Mouse (Mus musculus): ENCODE data around the gene Pfas. TPM values are rescaled to one million over a fixed set of nuclear protein-coding genes. Genes with fewer than 3 reads are reported as not detected.
A peak's percentile ranks its signal among the peaks of the same experiment; 100 is the strongest.

The Pfas gene
- polyA plus RNA-seq (2015; fragmentation: Nextera tagmentation; extraction: Ambion mirVana) = 25.7 and 26.0 TPM in 2 replicates

- peak within 1 kb of the TSS; percentile 66 for H3K4me3 ChIP-seq (replicated peaks)
- no peaks in the 10 kb centered on the region for H3K27me3 ChIP-seq
- peaks cover 17% of the 10 kb centered on the region for H3K4me1 ChIP-seq (replicated peaks)
- H3K4me2 ChIP-seq (replicated peaks) = peak within 1 kb of the TSS; percentile 55
- H3K9ac ChIP-seq (replicated peaks) = peak within 1 kb of the TSS; percentile 70
- peak within 1 kb of the TSS; percentile 63; the same call in 1 of the 2 replicates for H3K27ac ChIP-seq
- no peaks in the 10 kb centered on the region for H3K36me3 ChIP-seq
- no peaks in the 10 kb centered on the region for H3K9me3 ChIP-seq
- WGBS = 9% methylated on average over 38 of the region's 38 CpGs
- peak; percentile 82 for ATAC-seq
Observed at GRCm38 (mm10) chr11:69008182-69009121, at the start of gene Pfas. Gene Pfas (minus strand): TSS chr11:69008460.

- ATAC-seq = no peak
- Histone ChIP-seq H3K4me1 (replicated peaks) (peaks cover 19% of the 10 kb centered on the region), H3K27me3 (no peaks in the 10 kb centered on the region)
Observed at GRCm38 (mm10) chr11:69053848-69054247, 45.6 kb upstream of the Pfas start.

GRCm38 (mm10) chr11:69052824-69053421 lies 44.7 kb upstream of the Pfas start:
- ATAC-seq = no peak
- no peak overlapping the region for H3K9ac ChIP-seq (replicated peaks)
- H3K27ac ChIP-seq = no peak overlapping the region
- H3K36me3 ChIP-seq = peaks cover 20% of the 10 kb centered on the region
- H3K9me3 ChIP-seq = no peaks in the 10 kb centered on the region
- peaks cover 11% of the 10 kb centered on the region for H3K4me1 ChIP-seq (replicated peaks)
- no peak overlapping the region for H3K4me2 ChIP-seq (replicated peaks)
- H3K4me3 ChIP-seq (replicated peaks) = no peak overlapping the region
- no peaks in the 10 kb centered on the region for H3K27me3 ChIP-seq
- WGBS = 92% methylated on average over 2 of the region's 2 CpGs

More at GRCm38 (mm10) chr11:69053848-69054247, 45.6 kb upstream of the Pfas start:
- WGBS = 84% methylated on average over 3 of the region's 3 CpGs
- Histone ChIP-seq H3K4me3 (replicated peaks) (no peak overlapping the region), H3K9ac (replicated peaks) (no peak overlapping the region), H3K27ac (no peak overlapping the region), H3K4me2 (replicated peaks) (no peak overlapping the region), H3K36me3 (peaks cover 14% of the 10 kb centered on the region), H3K9me3 (no peaks in the 10 kb centered on the region)

GRCm38 (mm10) chr11:69051771-69052170 lies 43.5 kb upstream of the Pfas start:
- peaks cover 18% of the 10 kb centered on the region for H3K4me1 ChIP-seq (replicated peaks)
- H3K27ac ChIP-seq = no peak overlapping the region
- no peak overlapping the region for H3K4me2 ChIP-seq (replicated peaks)
- no peak overlapping the region for H3K4me3 ChIP-seq (replicated peaks)
- no peak overlapping the region for H3K9ac ChIP-seq (replicated peaks)
- no peaks in the 10 kb centered on the region for H3K27me3 ChIP-seq
- peaks cover 20% of the 10 kb centered on the region for H3K36me3 ChIP-seq
- WGBS = 53% methylated on average over 4 of the region's 4 CpGs
- ATAC-seq = no peak
- H3K9me3 ChIP-seq = no peaks in the 10 kb centered on the region

GRCm38 (mm10) chr11:69050748-69051147 lies 42.5 kb upstream of the Pfas start:
- no peaks in the 10 kb centered on the region for H3K27me3 ChIP-seq
- no peak overlapping the region for H3K4me2 ChIP-seq (replicated peaks)
- no peaks in the 10 kb centered on the region for H3K9me3 ChIP-seq
- WGBS = 89% methylated on average over 8 of the region's 8 CpGs
- peaks cover 20% of the 10 kb centered on the region for H3K36me3 ChIP-seq
- no peak overlapping the region for H3K27ac ChIP-seq
- H3K4me1 ChIP-seq (replicated peaks) = peaks cover 28% of the 10 kb centered on the region
- no peak overlapping the region for H3K9ac ChIP-seq (replicated peaks)
- ATAC-seq = no peak
- no peak overlapping the region for H3K4me3 ChIP-seq (replicated peaks)

GRCm38 (mm10) chr11:69048151-69048550 lies 39.9 kb upstream of the Pfas start:
- Histone ChIP-seq H3K36me3 (peaks cover 20% of the 10 kb centered on the region), H3K4me2 (replicated peaks) (no peak overlapping the region), H3K4me3 (replicated peaks) (no peak overlapping the region), H3K4me1 (replicated peaks) (peaks cover 31% of the 10 kb centered on the region), H3K27me3 (no peaks in the 10 kb centered on the region), H3K27ac (no peak overlapping the region), H3K9ac (replicated peaks) (no peak overlapping the region), H3K9me3 (no peaks in the 10 kb centered on the region)
- no peak for ATAC-seq
- 93% methylated on average over 14 of the region's 14 CpGs for WGBS

- Histone ChIP-seq H3K27me3 (no peaks in the 10 kb centered on the region), H3K4me1 (replicated peaks) (peaks cover 31% of the 10 kb centered on the region), H3K27ac (no peak overlapping the region), H3K9ac (replicated peaks) (no peak overlapping the region), H3K36me3 (peaks cover 20% of the 10 kb centered on the region), H3K4me3 (replicated peaks) (no peak overlapping the region), H3K9me3 (no peaks in the 10 kb centered on the region), H3K4me2 (replicated peaks) (peak overlapping the region; percentile 93)
- no peak for ATAC-seq
- 93% methylated on average over 12 of the region's 12 CpGs for WGBS
Observed at GRCm38 (mm10) chr11:69047592-69047991, 39.3 kb upstream of the Pfas start.

- no peak for ATAC-seq
- H3K9ac ChIP-seq (replicated peaks) = peak overlapping the region; percentile 63
- 21% methylated on average over 9 of the region's 9 CpGs for WGBS
Observed at GRCm38 (mm10) chr11:69046395-69046774, 38.1 kb upstream of the Pfas start.

GRCm38 (mm10) chr11:69045531-69046394 lies 37.5 kb upstream of the Pfas start, which contains the start of gene Aurkb:
Gene Aurkb (plus strand): TSS chr11:69045647.
- peaks cover 18% of the 10 kb centered on the region for H3K36me3 ChIP-seq
- H3K27me3 ChIP-seq = no peaks in the 10 kb centered on the region
- H3K4me1 ChIP-seq (replicated peaks) = peaks cover 31% of the 10 kb centered on the region
- H3K4me3 ChIP-seq (replicated peaks) = peak within 1 kb of the TSS; percentile 62
- peak within 1 kb of the TSS; percentile 93 for H3K4me2 ChIP-seq (replicated peaks)
- peak; percentile 84 for ATAC-seq
- H3K9me3 ChIP-seq = no peaks in the 10 kb centered on the region
- peak within 1 kb of the TSS; percentile 61 for H3K27ac ChIP-seq
- under 1% methylated on average over 54 of the region's 54 CpGs for WGBS
- peak within 1 kb of the TSS; percentile 63 for H3K9ac ChIP-seq (replicated peaks)

More at GRCm38 (mm10) chr11:69046395-69046774, 38.1 kb upstream of the Pfas start:
- H3K36me3 ChIP-seq = peaks cover 20% of the 10 kb centered on the region
- no peak overlapping the region for H3K27ac ChIP-seq
- peaks cover 31% of the 10 kb centered on the region for H3K4me1 ChIP-seq (replicated peaks)
- H3K4me2 ChIP-seq (replicated peaks) = peak overlapping the region; percentile 93
- H3K4me3 ChIP-seq (replicated peaks) = peak overlapping the region; percentile 62
- H3K9me3 ChIP-seq = no peaks in the 10 kb centered on the region
- no peaks in the 10 kb centered on the region for H3K27me3 ChIP-seq

GRCm38 (mm10) chr11:69038173-69038572 lies 29.9 kb upstream of the Pfas start:
- Histone ChIP-seq H3K27ac (0 out of 2 replicates have a peak overlapping the region, but pooled peaks have one; percentile 85), H3K4me3 (replicated peaks) (no peak overlapping the region), H3K9me3 (no peaks in the 10 kb centered on the region), H3K36me3 (peaks cover 20% of the 10 kb centered on the region), H3K4me1 (replicated peaks) (peaks cover 30% of the 10 kb centered on the region), H3K27me3 (no peaks in the 10 kb centered on the region), H3K9ac (replicated peaks) (no peak overlapping the region), H3K4me2 (replicated peaks) (0 out of 2 replicates have a peak overlapping the region, but pooled peaks have one; percentile 73)
- no peak for ATAC-seq
- WGBS = 75% methylated on average over 5 of the region's 5 CpGs

GRCm38 (mm10) chr11:69037231-69038061 lies 29.2 kb upstream of the Pfas start:
- Histone ChIP-seq H3K9ac (replicated peaks) (peak overlapping the region; percentile 66), H3K27ac (peak overlapping the region; percentile 68), H3K36me3 (peaks cover 27% of the 10 kb centered on the region), H3K4me1 (replicated peaks) (peaks cover 30% of the 10 kb centered on the region), H3K9me3 (no peaks in the 10 kb centered on the region), H3K4me2 (replicated peaks) (peak overlapping the region; percentile 50), H3K27me3 (no peaks in the 10 kb centered on the region), H3K4me3 (replicated peaks) (peak overlapping the region; percentile 52)
- 0 out of 2 replicates have a peak, but pooled peaks have one; percentile 5 for ATAC-seq
- WGBS = under 1% methylated on average over 34 of the region's 34 CpGs
